Mouse (Mus musculus): ENCODE measurements around the gene Gstp1.
"Not testable (repeated sequence)": the region's sequence is repeated elsewhere in the genome, so short reads cannot be mapped to it uniquely, and the experiment has no call there.

DNA sequence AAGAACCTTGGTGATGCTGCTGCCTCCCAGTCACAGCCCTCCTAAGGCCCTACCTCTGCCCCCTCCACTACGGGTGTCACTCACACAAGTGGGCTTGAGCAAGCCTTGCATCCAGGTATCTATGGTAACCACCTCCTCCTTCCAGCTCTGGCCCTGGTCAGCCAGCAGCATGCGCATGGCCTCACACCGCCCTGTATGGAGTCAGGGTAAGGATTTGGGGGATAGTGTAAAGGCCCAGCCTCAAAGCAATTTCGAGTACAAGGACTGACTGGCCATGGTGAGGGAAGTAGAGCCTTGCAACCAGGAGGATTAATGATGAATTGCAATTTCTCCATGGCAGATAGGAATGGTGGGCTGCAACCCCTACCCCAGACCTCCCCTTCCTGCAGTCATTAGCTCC, 3.7 kb upstream of the Gstp1 start:
- TF ChIP-seq CTCF (IDR thresholded peaks at IDR 0.05; ENCODE audit: borderline replicate concordance, insufficient read depth, low read length); POLR2A (IDR thresholded peaks at IDR 0.05; ENCODE audit: low read depth, low read length): not testable (repeated sequence)
